Mouse (Mus musculus) E14TG2a.4 (cell line): Measurements from ENCODE around the gene Epha3.

Experiments
- CTCF ChIP-seq: conservative IDR thresholded peaks from 2 replicates; pipeline ENCODE4 v1.5.1; 2014; ENCODE audit warnings: low read length
- NANOG ChIP-seq: IDR thresholded peaks from 2 replicates; pipeline ENCODE4 v1.6.1; 2014; ENCODE audit warnings: borderline replicate concordance, low read length, mixed read lengths
- POU5F1 ChIP-seq: IDR thresholded peaks from 2 replicates; pipeline ENCODE4 v1.6.1; 2014; ENCODE audit warnings: low read length, borderline replicate concordance

- no peak for TF ChIP-seq NANOG
- TF ChIP-seq CTCF, result no peak
- no peak for TF ChIP-seq POU5F1
Measured at GRCm38 (mm10) chr16:63717317-63717716, 146.7 kb downstream of the Epha3 start.
